Mouse (Mus musculus): ENCODE measurements around the gene 1110059G10Rik.

- TF ChIP-seq CTCF (IDR thresholded peaks at IDR 0.05 in 2 of 3, conservative IDR thresholded peaks at IDR 0.05 in 1 of 3; ENCODE audit: control insufficient read depth in 1 of 3, insufficient read depth in 1 of 3, low read depth in 2 of 3, low read length in 3 of 3, poor library complexity in 1 of 3, severe bottlenecking in 1 of 3) (no peak), POLR2A (IDR thresholded peaks at IDR 0.05; ENCODE audit: control insufficient read depth in 1 of 2, insufficient read depth in 1 of 2, low read depth in 1 of 2, low read length in 2 of 2, poor library complexity in 1 of 2) (no peak), NRF1 (IDR thresholded peaks at IDR 0.05; ENCODE audit: insufficient read depth, low read depth, low read length, poor library complexity, severe bottlenecking) (no peak), HCFC1 (IDR thresholded peaks at IDR 0.05; ENCODE audit: low read depth, low read length) (no peak), MYB (IDR thresholded peaks at IDR 0.05; ENCODE audit: low read depth, low read length) (no peak), EP300 (IDR thresholded peaks at IDR 0.05; ENCODE audit: low read depth in 1 of 2, low read length in 2 of 2) (no peak), USF1 (IDR thresholded peaks at IDR 0.05; ENCODE audit: low read depth, low read length) (no peak), SIN3A (IDR thresholded peaks at IDR 0.05; ENCODE audit: low read length) (no peak), ZKSCAN1 (IDR thresholded peaks at IDR 0.05; ENCODE audit: low read depth, low read length) (no peak), POLR2AphosphoS5 (IDR thresholded peaks at IDR 0.05; ENCODE audit: borderline replicate concordance, low read depth, low read length) (no peak), GABPA (IDR thresholded peaks at IDR 0.05; ENCODE audit: low read depth, low read length) (no peak), MYC (IDR thresholded peaks at IDR 0.05; ENCODE audit: low read depth, low read length) (no peak), TAL1 (IDR thresholded peaks at IDR 0.05; ENCODE audit: low read length) (no peak)
These were observed 48.4 kb upstream of the 1110059G10Rik start for GRCm38 (mm10) chr9:122999193-122999586.

Data from MEL (cell line).